Mouse (Mus musculus): ENCODE measurements around the gene Slc9b1.
A peak's percentile ranks its signal among the peaks of the same experiment; 100 is the strongest.

Slc9b1 gene

GRCm38 (mm10) chr3:135438531-135438912 is 90.7 kb downstream of the Slc9b1 start:
- DNase-seq (ENCODE audit: low spot score in 2 of 2): peak; percentile 87 to 96

DNA sequence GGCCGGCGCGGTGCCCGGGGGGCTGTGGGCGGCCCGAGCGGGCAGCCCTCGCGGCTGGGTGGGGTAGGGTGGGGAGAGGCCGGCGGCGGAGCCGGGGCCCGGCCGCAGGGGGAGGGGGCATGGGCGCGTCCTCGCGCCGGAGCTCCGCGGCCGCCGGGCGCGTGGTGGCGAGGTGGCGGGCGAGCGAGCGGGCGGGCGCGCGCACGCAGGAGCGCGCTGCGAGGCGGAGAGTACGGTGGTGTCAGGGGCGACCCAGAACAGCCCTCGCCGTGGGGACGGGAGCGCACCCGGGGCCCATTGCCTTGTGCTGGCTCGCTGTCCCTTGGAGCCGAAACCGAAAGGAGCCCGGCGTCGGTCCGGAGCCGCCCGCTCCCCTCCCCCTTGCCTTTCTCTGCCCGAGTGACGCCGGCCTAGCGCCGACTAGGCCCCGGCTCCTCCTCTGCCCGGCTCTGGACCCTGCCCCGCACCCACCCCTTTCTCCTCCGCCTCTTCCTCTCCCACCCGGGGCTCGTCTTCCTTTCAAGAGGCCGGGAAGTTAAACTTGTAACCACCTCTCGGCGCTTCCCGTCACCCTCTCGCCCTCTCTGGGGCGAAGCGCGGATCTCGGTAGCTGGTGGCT is 91.2 kb downstream of the Slc9b1 start:
- DNase-seq (ENCODE audit: low spot score in 2 of 2): peak; percentile 79 to 82

DNA sequence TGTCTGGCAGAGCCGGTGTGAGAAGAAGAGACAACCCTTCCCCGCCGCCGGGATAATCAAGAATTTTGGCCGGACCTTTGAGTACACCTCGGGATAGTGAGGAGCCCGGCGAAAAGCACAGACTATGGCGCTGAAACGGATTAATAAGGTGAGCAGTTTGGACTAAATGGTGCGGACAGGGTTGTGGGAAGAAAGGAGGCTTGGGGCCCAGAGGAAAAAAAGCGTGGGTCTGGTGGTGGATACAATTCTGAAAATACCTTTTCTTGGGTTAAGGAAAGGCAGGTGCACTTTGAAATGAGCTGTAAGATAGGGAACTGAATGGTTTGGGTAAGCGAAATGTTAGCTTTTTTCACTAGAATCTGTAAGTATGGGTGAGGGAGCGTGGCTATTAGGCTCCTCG is 91.8 kb downstream of the Slc9b1 start:
- DNase-seq (ENCODE audit: low spot score in 2 of 2): no peak

GRCm38 (mm10) chr3:135440221-135440620 is 92.4 kb downstream of the Slc9b1 start:
- peak in 1 of 2 experiments; percentile 15 for DNase-seq (ENCODE audit: low spot score in 2 of 2)

- DNase-seq (ENCODE audit: low spot score in 2 of 2): no peak
Observed at GRCm38 (mm10) chr3:135440621-135441020, 92.8 kb downstream of the Slc9b1 start.

- no peak for DNase-seq (ENCODE audit: low spot score in 2 of 2)
Observed at GRCm38 (mm10) chr3:135444930-135445329, 97.1 kb downstream of the Slc9b1 start.
